Mouse (Mus musculus) heart, embryonic 11.5 days (tissue): ENCODE measurements around the gene Omd. TPM values are rescaled to one million over a fixed set of nuclear protein-coding genes. Genes with fewer than 3 reads are reported as not detected.

Experiments
- ATAC-seq: fragments of 200-750 bp; cut with Nextera tagmentation; replicated peaks from 2 replicates; pipeline ENCODE4 v1.8.0; 2017; ENCODE audit warnings: moderate library complexity; ENCODE audit not compliant: insufficient number of reproducible peaks, low FRiP score, low TSS enrichment
- H3K27ac ChIP-seq: fragments of 300-500 bp; sonication (generic); 2 replicates; pipeline ENCODE4 v1.5.1; 2014; ENCODE audit warnings: mild to moderate bottlenecking, low read depth, low read length
- H3K27me3 ChIP-seq: fragments of 300-500 bp; sonication (generic); 2 replicates; pipeline ENCODE4 v1.6.1; 2014; ENCODE audit warnings: mild to moderate bottlenecking, low read length, mixed read lengths; ENCODE audit not compliant: control insufficient read depth, insufficient read depth
- H3K36me3 ChIP-seq: fragments of 300-500 bp; sonication (generic); 2 replicates; pipeline ENCODE4 v1.6.1; 2014; ENCODE audit warnings: mild to moderate bottlenecking, low read length, moderate library complexity, mixed read lengths; ENCODE audit not compliant: control insufficient read depth, insufficient read depth
- H3K4me1 ChIP-seq: fragments of 300-500 bp; sonication (generic); 2 replicates; pipeline ENCODE4 v1.6.1; 2014; ENCODE audit warnings: low read length; ENCODE audit not compliant: control insufficient read depth, insufficient read depth
- H3K4me2 ChIP-seq: fragments of 300-500 bp; sonication (generic); 2 replicates; pipeline ENCODE4 v1.6.1; 2014; ENCODE audit warnings: mild to moderate bottlenecking, moderate library complexity
- H3K4me3 ChIP-seq: fragments of 300-500 bp; sonication (generic); 2 replicates; pipeline ENCODE4 v1.5.1; 2014; ENCODE audit warnings: low read depth, low read length
- H3K9ac ChIP-seq: fragments of 300-500 bp; sonication (generic); 2 replicates; pipeline ENCODE4 v1.6.1; 2014; ENCODE audit warnings: mild to moderate bottlenecking, low read depth, low read length, moderate library complexity
- H3K9me3 ChIP-seq: fragments of 300-500 bp; sonication (generic); replicated peaks from 2 replicates; pipeline ENCODE4 v1.6.1; 2016; ENCODE audit warnings: low read length; ENCODE audit not compliant: control insufficient read depth
- WGBS: fragments of 180-500 bp; shearing (Covaris S2); extraction: QIAGEN DNeasy Blood & Tissue Kit; methylation state at CpG from one replicate; pipeline ENCODE4 v1.1.7; 2014; ENCODE audit not compliant: insufficient replicate concordance; 5-methylcytosine and 5-hydroxymethylcytosine counted together
- polyA plus RNA-seq: library from polyadenylated mRNA; unstranded; fragments of >200 nt; fragmentation: Nextera tagmentation; extraction: Ambion mirVana; gene quantifications from 2 replicates; pipeline ENCODE4 v1.2.1, GENCODE M21; 2014

Gene Omd
- polyA plus RNA-seq, 1 experiment from 2014 or later = 0.46 TPM

GRCm38 (mm10) chr13:49554519-49554918 is 27.7 kb upstream of the Omd start:
- no peak overlapping the region for H3K4me3 ChIP-seq
- H3K9me3 ChIP-seq = no peaks in the 10 kb centered on the region
- no peaks in the 10 kb centered on the region for H3K36me3 ChIP-seq
- no peak overlapping the region for H3K4me2 ChIP-seq
- H3K4me1 ChIP-seq = no peaks in the 10 kb centered on the region
- H3K9ac ChIP-seq = no peak overlapping the region
- 78% methylated on average over 5 of the region's 5 CpGs for WGBS
- H3K27me3 ChIP-seq = no peaks in the 10 kb centered on the region
- H3K27ac ChIP-seq = no peak overlapping the region
- ATAC-seq = no peak

- Histone ChIP-seq H3K9ac (no peak overlapping the region), H3K4me1 (no peaks in the 10 kb centered on the region), H3K4me3 (no peak overlapping the region), H3K36me3 (no peaks in the 10 kb centered on the region), H3K27me3 (no peaks in the 10 kb centered on the region), H3K9me3 (no peaks in the 10 kb centered on the region), H3K4me2 (no peak overlapping the region), H3K27ac (no peak overlapping the region)
- 79% methylated on average over 1 of the region's 1 CpGs for WGBS
- no peak for ATAC-seq
Observed at GRCm38 (mm10) chr13:49556203-49556602, 26.1 kb upstream of the Omd start.

- WGBS = 60% methylated on average over 1 of the region's 1 CpGs
- no peaks in the 10 kb centered on the region for H3K9me3 ChIP-seq
Observed at GRCm38 (mm10) chr13:49556924-49557323, 25.3 kb upstream of the Omd start.

GRCm38 (mm10) chr13:49559185-49559584 is 23.1 kb upstream of the Omd start:
- H3K4me2 ChIP-seq = no peak overlapping the region
- H3K36me3 ChIP-seq = no peaks in the 10 kb centered on the region
- no peaks in the 10 kb centered on the region for H3K9me3 ChIP-seq
- no peaks in the 10 kb centered on the region for H3K27me3 ChIP-seq
- no peak overlapping the region for H3K27ac ChIP-seq
- 32% methylated on average over 2 of the region's 2 CpGs for WGBS
- no peak for ATAC-seq
- no peaks in the 10 kb centered on the region for H3K4me1 ChIP-seq
- H3K4me3 ChIP-seq = no peak overlapping the region
- no peak overlapping the region for H3K9ac ChIP-seq

More at GRCm38 (mm10) chr13:49556924-49557323, 25.3 kb upstream of the Omd start:
- no peak for ATAC-seq
- Histone ChIP-seq H3K9ac (no peak overlapping the region), H3K36me3 (no peaks in the 10 kb centered on the region), H3K27ac (no peak overlapping the region), H3K4me3 (no peak overlapping the region), H3K27me3 (no peaks in the 10 kb centered on the region), H3K4me2 (no peak overlapping the region), H3K4me1 (no peaks in the 10 kb centered on the region)

DNA sequence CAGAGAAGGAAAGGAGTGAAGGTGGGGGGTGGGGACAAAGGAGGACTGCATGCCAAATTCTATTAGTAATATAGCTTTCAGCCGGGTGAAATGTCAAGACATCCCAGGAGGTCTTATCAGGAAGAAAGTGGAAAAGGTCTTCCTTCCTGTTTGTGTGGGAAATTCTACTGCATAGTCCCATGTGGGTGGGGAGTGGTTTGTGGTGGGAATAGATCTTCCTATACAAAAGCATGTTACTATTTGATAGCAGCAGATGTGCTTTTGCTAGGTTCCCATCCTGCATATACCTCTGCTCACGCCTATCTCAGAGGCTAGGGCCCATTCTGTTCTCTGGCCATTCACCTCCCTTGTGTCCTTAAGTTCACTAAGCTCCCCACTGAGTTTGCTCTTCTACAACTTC is 21.4 kb upstream of the Omd start:
- Histone ChIP-seq H3K27ac (no peak overlapping the region), H3K27me3 (no peaks in the 10 kb centered on the region), H3K4me3 (no peak overlapping the region), H3K36me3 (no peaks in the 10 kb centered on the region), H3K9me3 (no peaks in the 10 kb centered on the region), H3K4me2 (no peak overlapping the region), H3K4me1 (no peaks in the 10 kb centered on the region), H3K9ac (no peak overlapping the region)
- no peak for ATAC-seq
- WGBS = 42% methylated on average over 2 of the region's 2 CpGs

DNA sequence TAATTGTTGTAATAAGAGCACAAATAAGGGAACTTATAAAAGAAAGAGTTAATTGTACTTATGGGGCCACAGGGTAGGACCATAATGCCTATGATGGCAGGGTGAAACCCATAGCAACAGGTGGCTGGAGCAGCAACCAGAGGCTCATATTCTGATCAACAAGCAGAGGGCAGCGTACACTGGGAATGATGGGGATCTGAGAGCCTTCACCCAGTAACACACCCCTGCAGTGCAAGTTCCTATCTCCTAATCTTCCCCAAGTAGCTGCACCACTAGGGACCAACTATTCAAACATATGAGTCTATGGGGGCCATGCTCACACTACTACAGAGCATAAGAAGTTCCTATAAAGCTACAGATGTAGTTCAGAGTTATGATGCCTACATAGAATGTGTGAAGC is 17.9 kb upstream of the Omd start:
- WGBS = 89% methylated on average over 1 of the region's 1 CpGs
- Histone ChIP-seq H3K4me1 (no peaks in the 10 kb centered on the region), H3K27me3 (no peaks in the 10 kb centered on the region), H3K4me3 (no peak overlapping the region), H3K4me2 (no peak overlapping the region), H3K36me3 (no peaks in the 10 kb centered on the region), H3K9ac (no peak overlapping the region), H3K27ac (no peak overlapping the region), H3K9me3 (no peaks in the 10 kb centered on the region)
- no peak for ATAC-seq

GRCm38 (mm10) chr13:49570371-49570770 is 11.9 kb upstream of the Omd start:
- Histone ChIP-seq H3K27ac (no peak overlapping the region), H3K4me3 (no peak overlapping the region), H3K4me1 (no peaks in the 10 kb centered on the region), H3K27me3 (no peaks in the 10 kb centered on the region), H3K9me3 (no peaks in the 10 kb centered on the region), H3K36me3 (no peaks in the 10 kb centered on the region), H3K4me2 (no peak overlapping the region), H3K9ac (no peak overlapping the region)
- no peak for ATAC-seq
- WGBS = 56% methylated on average over 3 of the region's 3 CpGs

DNA sequence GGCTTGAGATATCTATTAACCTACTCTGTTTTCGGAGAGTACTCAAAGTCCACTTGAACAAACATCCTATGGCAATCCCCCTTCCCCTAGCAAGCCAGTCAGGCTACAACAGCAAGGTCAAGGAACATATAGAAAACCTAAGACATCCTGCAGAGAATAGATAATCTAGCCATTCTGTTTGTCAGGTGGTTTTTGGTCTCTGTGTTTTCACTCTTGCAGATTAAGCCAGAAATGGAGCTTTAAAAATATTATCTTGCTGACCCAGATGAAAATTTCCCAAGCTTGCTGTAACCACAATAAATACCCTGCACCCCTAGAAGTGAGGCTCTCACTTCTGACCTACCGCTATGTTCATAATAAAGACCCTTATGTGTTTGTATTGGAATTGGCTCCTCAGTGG is 10.8 kb upstream of the Omd start:
- H3K27me3 ChIP-seq = no peaks in the 10 kb centered on the region
- no peak overlapping the region for H3K4me3 ChIP-seq
- no peak overlapping the region for H3K4me2 ChIP-seq
- H3K9ac ChIP-seq = no peak overlapping the region
- no peaks in the 10 kb centered on the region for H3K4me1 ChIP-seq
- H3K9me3 ChIP-seq = no peaks in the 10 kb centered on the region
- H3K27ac ChIP-seq = no peak overlapping the region
- WGBS = 70% methylated on average over 2 of the region's 2 CpGs
- ATAC-seq = no peak
- no peaks in the 10 kb centered on the region for H3K36me3 ChIP-seq

DNA sequence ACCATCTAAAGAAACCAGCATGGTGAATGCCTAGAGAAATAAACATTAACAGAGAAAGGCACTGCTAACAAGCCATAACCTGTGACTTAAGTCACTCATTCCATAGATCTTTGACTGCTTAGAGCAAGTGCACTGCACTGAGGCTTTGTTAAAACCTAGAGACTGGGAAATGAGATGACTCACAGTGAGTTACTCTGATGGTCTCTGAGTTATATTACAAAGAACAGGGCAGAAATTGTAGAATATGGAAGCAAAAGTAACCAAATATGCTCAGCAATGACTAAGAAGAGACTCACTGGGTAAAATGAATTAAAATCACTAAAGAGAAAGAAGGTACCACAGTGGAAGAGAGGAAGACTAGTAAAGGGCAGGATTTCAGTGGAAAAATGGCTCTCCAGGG is 1.6 kb downstream of the Omd start:
- Histone ChIP-seq H3K9me3 (no peaks in the 10 kb centered on the region), H3K4me1 (no peaks in the 10 kb centered on the region), H3K36me3 (no peaks in the 10 kb centered on the region), H3K4me3 (no peak overlapping the region), H3K27ac (no peak overlapping the region), H3K9ac (no peak overlapping the region), H3K27me3 (no peaks in the 10 kb centered on the region), H3K4me2 (no peak overlapping the region)
- ATAC-seq = no peak
